Mouse (Mus musculus) brain, adult 2 months (tissue): ENCODE data around the gene Gm27029.
"Not testable (repeated sequence)": the region's sequence is repeated elsewhere in the genome, so short reads cannot be mapped to it uniquely, and the experiment has no call there.

Source experiments
- DNase-seq: peaks from one replicate; pipeline ENCODE4 v3.0.0; 2011; ENCODE audit warnings: low read depth, low spot score

The Gm27029 gene

DNA sequence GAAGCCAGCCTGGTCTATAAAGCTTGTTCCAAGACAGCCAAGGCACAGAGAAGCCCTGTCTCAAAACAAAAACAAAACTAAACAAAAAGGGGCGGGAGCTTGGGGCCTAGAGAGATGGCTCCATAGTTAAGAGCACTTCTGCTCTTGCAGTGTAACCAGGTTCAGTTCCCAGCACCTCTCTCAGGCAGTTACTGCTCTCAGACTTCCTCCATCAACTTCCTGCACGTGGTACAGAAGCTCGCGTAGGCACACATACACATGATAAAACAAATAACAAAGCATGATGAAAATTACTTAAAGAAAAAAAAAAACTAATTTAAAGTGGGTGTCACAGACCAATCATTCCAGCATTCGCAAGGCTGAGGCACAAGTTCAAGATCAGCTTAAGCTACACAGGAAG is 4.4 kb downstream of the Gm27029 start:
- DNase-seq: no peak

DNA sequence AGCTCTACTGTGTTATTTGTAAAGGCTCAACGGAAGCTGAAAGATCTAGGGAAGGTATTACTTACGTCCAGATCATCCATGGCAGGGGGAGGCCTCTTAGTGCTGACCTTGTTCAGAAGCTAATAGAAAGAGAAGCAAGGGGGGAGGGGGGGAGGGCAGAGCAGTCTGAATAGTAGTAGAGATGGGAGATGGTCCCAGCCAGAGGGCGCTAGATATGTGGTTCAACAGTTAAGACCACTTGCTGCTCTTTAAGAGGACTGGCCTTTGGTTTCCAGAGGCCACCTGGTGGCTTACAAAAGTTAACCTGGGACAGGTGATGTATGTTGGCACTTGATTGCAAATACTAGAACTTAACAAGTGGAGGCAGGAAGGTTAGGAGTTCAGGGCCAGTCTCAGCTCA is 5.0 kb downstream of the Gm27029 start:
- DNase-seq: peak; percentile 30

DNA sequence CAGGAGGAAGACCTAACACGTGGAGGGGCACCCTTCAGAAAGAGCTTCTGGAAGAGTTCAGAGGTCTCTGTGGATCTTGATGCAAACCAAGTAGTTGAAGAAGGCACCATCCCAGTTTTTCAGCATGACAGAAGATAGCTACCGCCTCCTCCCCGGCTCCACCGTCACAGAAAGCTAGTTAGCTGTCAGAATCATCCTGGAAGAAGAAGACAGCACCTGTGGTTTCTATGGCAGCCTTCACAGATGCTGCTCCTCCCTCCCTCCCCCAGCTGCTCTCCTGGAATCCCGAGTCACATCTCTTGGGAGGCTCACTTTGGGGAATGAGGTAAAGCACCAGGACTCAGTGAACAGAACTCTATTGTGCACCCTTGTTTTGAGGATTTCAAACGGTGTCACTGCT is 5.6 kb downstream of the Gm27029 start:
- peak; percentile 85 for DNase-seq

DNA sequence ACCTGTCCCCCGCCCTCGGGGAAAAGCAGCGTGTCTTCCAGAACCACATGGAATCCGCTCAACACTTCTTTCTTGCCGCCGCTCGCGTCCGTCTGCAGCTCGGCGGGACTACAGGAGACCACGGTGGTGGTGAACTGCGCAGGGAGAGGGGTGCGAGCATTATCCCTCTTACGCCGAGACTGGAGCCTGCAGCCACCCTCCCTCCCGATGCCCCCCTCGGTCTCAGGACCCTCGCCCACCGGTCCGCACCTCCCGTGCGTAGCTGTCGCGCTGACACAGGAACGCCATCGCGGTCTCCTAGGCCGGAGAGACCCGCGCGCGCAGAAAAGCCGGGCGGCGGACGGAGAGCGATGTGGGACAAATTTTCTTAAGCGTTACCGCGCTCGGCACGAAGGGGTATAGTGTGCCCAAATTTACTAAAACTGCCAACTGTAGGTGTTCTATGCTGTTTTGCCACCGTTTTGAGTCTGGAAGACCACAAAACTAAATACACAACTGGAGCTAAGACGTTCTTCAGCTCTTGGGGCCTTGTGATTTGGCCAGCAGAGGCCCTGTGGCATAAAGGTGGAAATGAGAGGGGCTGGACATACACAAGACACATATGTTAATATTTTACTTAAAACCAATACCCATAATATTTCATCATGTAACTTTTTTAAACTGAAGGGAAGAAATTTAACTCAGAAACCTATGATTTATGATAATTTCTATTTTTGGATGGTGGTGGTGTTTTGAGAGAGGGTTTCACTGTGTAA is 7.3 kb downstream of the Gm27029 start, which contains the start of gene Aarsd1:
Gene Aarsd1 (minus strand): TSS at position 515 of the 755 bp plus-strand sequence.
- DNase-seq: peak; percentile 96

DNA sequence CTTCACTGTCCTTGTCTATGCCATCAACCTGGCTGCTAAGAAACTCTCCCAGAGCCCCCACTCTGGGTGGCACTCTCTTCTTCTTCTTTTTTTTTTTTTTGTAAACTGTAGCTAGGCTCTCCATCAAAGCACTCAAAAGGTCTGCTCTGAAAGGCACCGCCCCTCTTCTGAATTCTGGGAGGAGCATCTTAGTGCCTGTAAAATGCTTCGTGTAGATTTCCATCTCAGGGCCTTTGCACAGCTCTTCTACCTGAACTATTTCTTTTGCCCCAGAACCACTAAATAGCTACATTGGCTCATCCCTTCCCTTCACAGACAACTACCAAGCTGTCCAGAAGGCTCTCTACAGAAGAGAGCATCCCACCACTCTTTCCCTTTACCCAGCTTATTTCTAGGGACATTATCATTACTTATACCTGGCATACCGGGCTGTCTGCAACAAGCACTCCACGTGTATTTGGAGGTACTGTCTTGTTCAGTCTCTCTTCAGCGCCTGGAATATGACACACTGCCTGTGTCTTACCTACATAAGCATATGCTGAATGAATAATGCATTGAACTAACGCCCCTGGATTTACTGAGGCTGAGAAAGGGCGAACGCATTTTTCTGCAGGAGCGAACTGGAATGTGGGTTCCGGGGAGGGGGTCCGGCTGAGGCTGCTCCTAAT is 8.0 kb downstream of the Gm27029 start:
- DNase-seq: peak; percentile 37

DNA sequence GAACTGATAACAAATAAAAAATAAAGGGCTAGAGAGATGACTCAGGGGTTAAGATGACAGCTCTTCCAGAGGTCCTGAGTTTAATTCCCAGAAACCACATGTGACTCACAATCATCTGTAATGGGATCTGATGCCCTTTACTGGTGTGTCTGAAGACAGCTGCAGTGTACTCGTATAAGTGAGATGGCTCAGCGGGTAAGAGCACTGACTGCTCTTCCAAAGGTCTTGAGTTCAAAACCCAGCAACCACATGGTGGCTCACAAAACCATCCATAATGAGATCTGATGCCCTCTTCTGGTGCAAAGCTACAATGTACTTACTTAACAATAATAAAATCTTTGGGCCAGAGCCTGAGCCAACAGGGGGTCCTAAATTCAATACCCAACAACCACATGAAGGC is 9.3 kb downstream of the Gm27029 start:
- DNase-seq: no peak

DNA sequence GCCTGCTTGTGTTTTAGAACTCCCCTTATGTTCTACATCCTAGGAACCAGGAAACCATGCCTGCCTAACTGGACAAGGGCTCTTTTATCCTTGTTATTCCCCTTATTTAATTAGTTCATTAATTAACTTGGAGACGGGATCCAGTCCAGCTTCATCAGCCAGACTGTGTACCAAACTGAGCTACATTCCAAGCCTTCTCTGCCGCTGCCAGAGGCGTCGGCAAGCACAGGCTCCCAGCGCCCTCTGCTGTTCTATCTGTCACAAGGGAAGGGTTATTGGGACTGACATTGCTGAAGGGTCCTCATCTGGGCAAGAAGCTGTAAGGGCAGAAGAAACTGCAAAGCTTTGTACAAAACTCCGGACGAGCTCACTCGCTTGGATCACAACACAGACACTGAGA is 29.5 kb downstream of the Gm27029 start:
- peak; percentile 76 for DNase-seq

DNA sequence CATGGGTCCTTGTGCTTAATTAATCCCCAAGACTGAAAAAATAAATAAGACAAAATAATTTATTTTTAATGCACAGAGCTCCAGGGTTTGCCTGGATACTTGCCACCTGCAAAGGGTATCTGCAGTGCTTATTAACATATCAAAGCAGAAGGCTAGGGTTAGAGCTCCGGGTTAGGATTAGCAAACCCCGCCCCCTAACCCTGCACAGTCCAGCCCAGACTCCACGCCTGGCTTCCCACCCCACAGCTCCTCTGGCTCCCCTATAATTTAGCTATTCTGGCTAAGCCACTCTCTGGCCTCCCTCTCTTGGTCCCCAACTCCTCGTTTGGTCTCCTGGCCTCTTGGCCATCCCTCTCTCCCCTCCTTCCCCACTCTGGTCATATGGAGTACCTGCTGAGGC is 42.8 kb downstream of the Gm27029 start:
- no peak for DNase-seq

DNA sequence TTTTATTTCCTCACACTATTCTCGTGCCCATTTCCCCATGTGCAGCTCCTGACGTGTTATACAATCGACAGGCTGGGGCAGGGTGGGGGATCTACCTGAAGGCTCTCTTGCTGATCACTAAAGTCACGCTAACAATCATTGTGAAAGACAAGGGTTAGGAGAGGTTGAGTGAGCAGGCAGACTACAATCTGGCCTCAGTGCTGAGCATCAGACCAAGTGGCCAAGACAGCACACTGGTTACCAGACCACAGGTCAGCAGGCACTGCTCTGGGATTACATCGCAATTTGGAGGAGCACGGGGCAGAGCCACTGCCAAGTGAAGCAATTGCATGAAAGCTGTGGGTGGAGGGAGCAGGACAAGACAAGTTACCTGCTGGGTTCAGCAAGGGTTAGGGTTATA is 45.7 kb downstream of the Gm27029 start:
- DNase-seq: no peak

DNA sequence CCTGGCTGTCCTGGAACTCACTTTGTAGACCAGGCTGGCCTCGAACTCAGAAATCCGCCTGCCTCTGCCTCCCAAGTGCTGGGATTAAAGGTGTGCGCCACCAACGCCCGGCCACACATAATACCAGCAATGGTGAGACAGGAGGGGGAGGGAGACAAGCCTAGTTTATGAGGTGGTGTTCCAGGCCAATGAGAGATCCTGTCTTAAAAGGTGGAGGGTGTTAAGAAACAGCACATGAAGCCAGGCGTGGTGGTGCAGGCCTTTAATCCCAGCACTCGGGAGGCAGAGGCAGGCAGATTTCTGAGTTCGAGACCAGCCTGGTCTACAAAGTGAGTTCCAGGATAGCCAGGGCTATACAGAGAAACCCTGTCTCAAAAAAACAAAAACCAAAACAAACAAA is 46.4 kb downstream of the Gm27029 start:
- not testable (repeated sequence) for DNase-seq

DNA sequence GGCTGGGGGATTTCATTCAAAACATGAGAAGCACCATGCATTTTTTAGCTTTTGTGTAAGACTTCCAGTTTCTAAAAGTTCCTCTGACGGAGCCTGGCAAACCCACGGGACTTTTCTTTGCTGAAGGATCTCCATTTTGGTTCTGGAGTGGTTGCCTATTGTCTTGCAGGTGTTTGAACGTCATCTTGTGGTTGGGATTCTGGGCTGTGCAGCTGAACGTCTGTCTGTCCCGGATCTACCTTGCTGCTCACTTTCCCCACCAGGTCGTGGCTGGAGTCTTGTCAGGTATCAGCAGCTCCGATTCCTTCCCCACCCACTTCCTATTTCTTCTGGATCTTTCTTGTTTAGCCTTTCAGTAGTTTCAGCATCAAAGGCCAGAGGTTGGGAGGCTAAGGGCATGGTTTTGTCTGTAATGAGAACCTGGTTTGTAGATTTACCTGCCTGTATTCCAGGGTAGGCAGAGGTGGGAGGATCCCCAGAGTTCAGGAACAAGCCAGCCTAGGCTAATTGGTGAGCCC is 50.1 kb downstream of the Gm27029 start:
- no peak for DNase-seq

DNA sequence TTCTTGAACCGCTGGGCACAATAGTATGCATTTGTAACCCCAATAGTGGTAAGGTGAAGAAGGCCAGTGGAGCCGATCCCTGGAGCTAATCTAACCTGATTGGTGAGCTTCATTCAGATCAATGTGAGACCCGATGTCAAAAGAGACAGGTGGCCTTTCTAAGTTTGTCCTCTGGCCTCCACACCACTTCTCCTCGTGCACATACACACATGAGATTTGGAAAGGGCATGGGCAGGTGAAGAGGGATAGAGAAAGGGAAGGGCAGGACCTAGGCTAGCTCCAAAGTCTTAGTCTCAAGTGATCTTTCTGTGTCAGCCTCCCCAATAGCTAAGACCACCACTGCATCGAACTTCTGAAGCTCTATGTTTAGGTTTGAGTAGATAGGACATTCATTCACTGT is 54.5 kb downstream of the Gm27029 start:
- DNase-seq: no peak

DNA sequence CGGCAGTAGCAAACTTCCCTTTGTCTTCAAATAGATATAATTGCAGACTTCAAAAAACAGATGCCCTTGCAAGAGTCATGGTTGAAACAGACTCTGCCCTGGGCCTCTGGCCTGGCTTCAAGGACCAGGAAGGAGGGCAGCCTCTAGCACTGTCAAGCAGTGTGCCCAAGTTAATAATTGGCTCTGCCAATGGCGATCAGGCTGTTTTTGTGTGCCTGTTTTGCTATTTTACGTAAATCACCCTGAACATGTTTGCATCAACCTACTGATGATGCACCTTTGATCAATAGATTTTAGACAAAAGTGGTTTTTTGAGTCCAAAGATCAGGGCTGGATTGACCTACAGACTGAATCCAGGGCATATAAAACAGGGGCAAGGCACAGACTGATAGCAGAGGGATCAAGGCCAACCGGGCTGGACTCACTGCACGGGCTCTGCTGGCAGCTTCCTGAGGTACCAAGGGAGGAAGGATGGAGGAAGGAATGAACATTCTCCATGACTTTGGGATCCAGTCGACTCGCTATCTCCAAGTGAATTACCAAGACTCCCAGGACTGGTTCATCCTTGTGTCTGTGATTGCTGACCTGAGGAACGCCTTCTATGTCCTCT is 57.2 kb downstream of the Gm27029 start, which contains the start of gene G6pc:
Gene G6pc (plus strand): TSS at position 236 of the 610 bp plus-strand sequence.
- DNase-seq: no peak

DNA sequence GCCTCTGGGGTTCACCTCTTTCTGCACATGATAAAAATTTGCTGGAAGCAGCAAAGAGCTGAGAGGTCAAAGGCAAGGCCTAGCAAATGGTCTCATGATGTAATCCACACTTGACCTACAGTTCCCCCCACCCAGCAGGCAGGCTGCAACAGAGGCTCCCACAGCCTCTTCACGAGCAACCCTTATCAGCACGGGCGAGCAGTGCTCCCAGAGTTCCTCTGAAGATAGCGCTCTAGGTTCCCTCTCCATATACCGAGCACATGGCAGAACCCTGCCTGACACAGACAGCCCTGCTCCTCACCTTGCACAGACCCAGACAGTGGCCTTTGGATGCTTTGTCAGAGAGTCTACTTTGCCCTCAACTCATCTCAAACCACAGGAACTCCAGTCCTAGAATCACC is 60.1 kb downstream of the Gm27029 start:
- DNase-seq: no peak

DNA sequence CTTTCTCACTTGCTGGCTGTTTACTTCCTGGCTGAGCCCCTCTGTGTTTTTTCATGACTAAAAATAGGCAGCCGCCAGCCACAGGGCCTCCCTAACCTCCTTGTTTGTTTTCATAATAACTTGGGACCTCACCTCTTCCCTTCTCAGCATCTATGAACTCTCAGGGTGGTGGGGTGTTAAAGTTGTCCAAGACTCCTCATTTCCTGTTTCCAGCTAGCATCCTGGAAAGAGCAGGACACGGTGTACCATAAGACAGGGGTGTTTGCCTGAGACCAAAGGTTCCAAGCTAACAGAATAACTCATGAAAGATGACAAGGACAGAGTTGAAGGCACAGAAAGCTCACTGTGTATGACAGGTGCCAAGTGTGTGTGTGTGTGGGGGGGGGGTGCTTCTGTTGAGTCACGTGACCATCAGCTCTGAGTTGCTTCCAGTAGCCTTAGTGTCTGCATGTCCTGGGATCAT is 63.9 kb downstream of the Gm27029 start:
- DNase-seq: no peak

DNA sequence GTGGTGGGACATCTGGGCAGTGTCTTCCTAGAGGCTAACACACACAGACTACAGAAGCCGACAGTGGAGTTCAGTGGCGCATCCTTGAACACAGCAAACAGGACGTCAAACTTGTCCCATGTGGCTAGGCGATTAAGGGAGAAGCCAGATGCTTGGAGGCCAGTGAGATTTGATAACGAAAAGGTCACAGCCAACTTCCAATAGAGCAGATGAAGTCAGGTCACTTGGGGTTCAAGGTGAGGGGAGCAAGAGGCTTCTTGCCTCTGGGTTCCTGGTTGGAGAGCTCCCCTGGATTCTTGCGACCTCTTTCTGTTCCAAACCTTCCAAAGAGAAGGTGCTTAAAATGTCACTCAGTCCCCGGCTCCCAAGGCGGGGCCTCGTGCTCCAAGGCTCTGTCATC is 64.8 kb downstream of the Gm27029 start:
- DNase-seq: no peak

DNA sequence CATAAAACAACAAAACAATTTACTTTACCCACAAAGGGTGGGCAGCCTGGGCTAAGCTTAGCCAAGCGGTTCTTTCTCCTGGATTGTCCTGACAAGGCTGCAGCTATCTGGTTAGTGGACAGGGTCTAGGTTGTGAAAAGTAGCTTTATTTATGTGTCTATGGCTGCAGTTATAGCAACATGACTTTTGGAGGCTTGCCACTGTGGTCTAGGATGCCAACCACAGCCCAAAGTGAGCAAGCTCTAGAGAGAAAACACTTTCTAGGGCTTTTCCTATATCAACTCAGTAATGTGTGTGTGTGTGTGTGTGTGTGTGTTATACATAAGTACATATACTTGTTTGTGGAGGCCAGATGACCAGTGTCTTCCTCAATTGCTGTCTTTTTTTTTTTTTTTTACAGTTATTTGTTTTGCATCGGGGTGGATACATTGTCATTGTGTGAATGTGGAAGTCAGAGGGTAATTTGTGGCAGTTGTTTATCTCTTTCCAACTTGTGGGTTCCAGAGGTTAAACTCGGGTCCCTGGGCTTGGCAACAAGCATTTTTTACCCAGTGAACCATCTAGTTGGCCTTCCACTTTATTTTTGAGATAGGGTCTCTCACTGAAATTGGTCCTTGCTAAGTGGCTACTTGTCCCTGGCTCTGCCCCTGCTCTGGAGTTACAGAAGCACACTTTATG is 67.0 kb downstream of the Gm27029 start:
- no peak for DNase-seq
